Mouse (Mus musculus) kidney, embryonic 14.5 days (tissue): ENCODE results near the gene Slc25a16. TPM values are rescaled to one million over a fixed set of nuclear protein-coding genes. Genes with fewer than 3 reads are reported as not detected.

Experiments used
- ATAC-seq: fragments of 200-750 bp; cut with Nextera tagmentation; 2 replicates; pipeline ENCODE4 v1.8.0; 2017; ENCODE audit warnings: moderate number of reproducible peaks, mild to moderate bottlenecking, moderate TSS enrichment, moderate library complexity; ENCODE audit not compliant: low FRiP score, low TSS enrichment
- H3K27ac ChIP-seq: fragments of 300-500 bp; sonication (generic); 2 replicates; pipeline ENCODE4 v1.5.1; 2014; ENCODE audit warnings: low read depth, mild to moderate bottlenecking, low read length, moderate library complexity, mixed read lengths
- H3K27me3 ChIP-seq: fragments of 300-500 bp; sonication (generic); 2 replicates; pipeline ENCODE4 v1.6.1; 2014; ENCODE audit warnings: mild to moderate bottlenecking, low read length; ENCODE audit not compliant: control insufficient read depth, insufficient read depth
- H3K36me3 ChIP-seq: fragments of 300-500 bp; sonication (generic); 2 replicates; pipeline ENCODE4 v1.6.1; 2014; ENCODE audit warnings: low read length, mixed read lengths; ENCODE audit not compliant: control insufficient read depth, insufficient read depth
- H3K4me1 ChIP-seq: fragments of 300-500 bp; sonication (generic); 2 replicates; pipeline ENCODE4 v1.6.1; 2014; ENCODE audit warnings: low read length, mixed read lengths; ENCODE audit not compliant: control insufficient read depth, insufficient read depth
- H3K4me2 ChIP-seq: fragments of 300-500 bp; sonication (generic); replicated peaks from 2 replicates; pipeline ENCODE4 v1.6.1; 2014; ENCODE audit warnings: low read depth, mild to moderate bottlenecking, low read length
- H3K4me3 ChIP-seq: fragments of 300-500 bp; sonication (generic); 2 replicates; pipeline ENCODE4 v1.5.1; 2014; ENCODE audit warnings: mild to moderate bottlenecking, low read length
- H3K9ac ChIP-seq: fragments of 300-500 bp; sonication (generic); 2 replicates; pipeline ENCODE4 v1.6.1; 2014; ENCODE audit warnings: low read depth, mild to moderate bottlenecking, low read length, moderate library complexity
- H3K9me3 ChIP-seq: fragments of 300-500 bp; sonication (generic); 2 replicates; pipeline ENCODE4 v1.6.1; 2016; ENCODE audit warnings: low read length; ENCODE audit not compliant: control insufficient read depth
- WGBS: fragments of 180-500 bp; shearing (Covaris S2); extraction: QIAGEN DNeasy Blood & Tissue Kit; methylation state at CpG from one replicate; pipeline ENCODE4 v1.1.7; 2014; 5-methylcytosine and 5-hydroxymethylcytosine counted together
- polyA plus RNA-seq: library from polyadenylated mRNA; unstranded; fragments of >200 nt; fragmentation: Nextera tagmentation; extraction: Ambion mirVana; gene quantifications from 2 replicates; pipeline ENCODE4 v1.2.1, GENCODE M21; 2014

Slc25a16 gene
- polyA plus RNA-seq, 1 experiment from 2014 or later = 16.0 TPM

- ATAC-seq = peak; percentile 54
- Histone ChIP-seq H3K36me3 (no peaks in the 10 kb centered on the region), H3K4me1 (0 out of 2 replicates have a peak, but pooled peaks cover 7% of the 10 kb centered on the region), H3K4me3 (peak overlapping the region; percentile 77), H3K4me2 (peak overlapping the region; percentile 96), H3K27me3 (no peaks in the 10 kb centered on the region), H3K9ac (peak overlapping the region; percentile 66), H3K27ac (no peak overlapping the region), H3K9me3 (no peaks in the 10 kb centered on the region)
- under 1% methylated on average over 38 of the region's 38 CpGs for WGBS
Observed at GRCm38 (mm10) chr10:62885969-62886798, 34.2 kb upstream of the Slc25a16 start.

DNA sequence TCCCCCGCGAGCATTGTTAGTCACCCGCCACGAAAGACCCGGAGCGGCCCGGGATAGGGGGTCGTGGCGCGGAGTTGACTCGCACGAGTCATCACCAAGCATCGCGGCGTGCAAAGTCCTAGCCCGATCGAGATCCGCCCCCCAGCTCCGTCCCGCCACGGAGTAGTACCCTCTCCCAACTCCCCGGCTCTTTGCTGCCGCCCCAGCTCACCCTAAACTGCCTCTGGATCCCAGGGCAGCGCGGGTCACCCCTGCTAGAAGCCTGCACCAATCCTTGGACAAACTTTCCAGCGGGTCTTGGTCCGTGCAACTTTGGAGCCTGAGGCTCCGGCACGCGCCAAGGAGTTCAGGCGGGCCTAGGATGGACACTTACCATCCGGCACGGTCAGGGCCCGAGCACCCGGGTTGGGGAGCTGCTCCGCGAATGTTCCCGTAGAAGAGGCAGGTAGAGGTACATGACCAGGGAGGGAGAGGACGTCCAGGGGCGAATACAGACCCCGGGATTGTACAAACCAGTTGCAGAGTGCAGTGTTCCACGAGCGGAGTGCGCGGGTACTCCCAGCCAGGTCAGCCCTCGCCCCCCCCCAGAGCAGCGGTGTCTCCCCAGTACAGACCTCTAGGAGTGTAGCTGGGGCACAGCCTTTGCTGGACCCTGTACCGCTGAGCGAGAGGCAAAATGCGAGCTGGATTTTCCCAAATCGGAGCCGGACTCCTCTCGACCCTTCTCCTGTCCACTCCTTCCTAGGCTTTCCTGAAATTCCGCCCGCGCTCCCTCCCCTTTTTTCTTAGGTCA is 33.4 kb upstream of the Slc25a16 start:
- Histone ChIP-seq H3K4me2 (peak overlapping the region; percentile 96), H3K36me3 (no peaks in the 10 kb centered on the region), H3K9me3 (no peaks in the 10 kb centered on the region), H3K9ac (peak overlapping the region; percentile 66), H3K4me3 (peak overlapping the region; percentile 77), H3K27ac (no peak overlapping the region), H3K27me3 (no peaks in the 10 kb centered on the region), H3K4me1 (0 out of 2 replicates have a peak, but pooled peaks cover 7% of the 10 kb centered on the region)
- under 1% methylated on average over 55 of the region's 56 CpGs for WGBS
- peak; percentile 88 for ATAC-seq

DNA sequence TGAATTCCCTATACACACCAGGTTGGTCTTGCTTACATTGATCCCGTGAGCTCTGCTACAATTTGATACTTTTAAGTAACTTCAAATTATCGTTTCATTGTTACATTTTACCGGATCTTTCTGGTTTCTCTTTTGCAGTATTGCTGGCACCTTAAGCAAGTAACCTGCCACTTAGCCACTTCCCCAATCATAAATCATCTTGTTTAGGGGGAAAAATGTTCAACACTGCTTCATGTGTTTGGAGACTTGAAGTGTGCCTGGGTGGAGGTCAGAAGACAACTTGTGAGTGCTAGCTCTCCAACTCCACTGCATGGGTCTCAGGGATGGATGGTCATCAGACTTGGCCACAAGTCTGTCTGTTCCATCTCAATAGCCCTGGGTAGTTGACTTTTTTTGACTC is 29.4 kb upstream of the Slc25a16 start:
- Histone ChIP-seq H3K27ac (no peak overlapping the region), H3K4me3 (no peak overlapping the region), H3K4me2 (no peak overlapping the region), H3K4me1 (no peaks in the 10 kb centered on the region), H3K9me3 (no peaks in the 10 kb centered on the region), H3K36me3 (no peaks in the 10 kb centered on the region), H3K27me3 (no peaks in the 10 kb centered on the region), H3K9ac (no peak overlapping the region)
- ATAC-seq = no peak
- WGBS = 72% methylated on average over 3 of the region's 3 CpGs

GRCm38 (mm10) chr10:62892549-62893232 is 27.7 kb upstream of the Slc25a16 start:
- no peak for ATAC-seq
- H3K9me3 ChIP-seq = no peaks in the 10 kb centered on the region
- no peak overlapping the region for H3K27ac ChIP-seq
- H3K36me3 ChIP-seq = no peaks in the 10 kb centered on the region
- H3K4me3 ChIP-seq = no peak overlapping the region
- no peak overlapping the region for H3K4me2 ChIP-seq
- H3K4me1 ChIP-seq = no peaks in the 10 kb centered on the region
- H3K9ac ChIP-seq = no peak overlapping the region
- H3K27me3 ChIP-seq = no peaks in the 10 kb centered on the region
- WGBS = 37% methylated on average over 4 of the region's 4 CpGs

GRCm38 (mm10) chr10:62893356-62893884 is 27.0 kb upstream of the Slc25a16 start:
- 69% methylated on average over 6 of the region's 6 CpGs for WGBS
- Histone ChIP-seq H3K4me2 (no peak overlapping the region), H3K27me3 (no peaks in the 10 kb centered on the region), H3K9me3 (no peaks in the 10 kb centered on the region), H3K4me1 (no peaks in the 10 kb centered on the region), H3K27ac (no peak overlapping the region), H3K36me3 (no peaks in the 10 kb centered on the region), H3K4me3 (no peak overlapping the region), H3K9ac (no peak overlapping the region)
- ATAC-seq = no peak

DNA sequence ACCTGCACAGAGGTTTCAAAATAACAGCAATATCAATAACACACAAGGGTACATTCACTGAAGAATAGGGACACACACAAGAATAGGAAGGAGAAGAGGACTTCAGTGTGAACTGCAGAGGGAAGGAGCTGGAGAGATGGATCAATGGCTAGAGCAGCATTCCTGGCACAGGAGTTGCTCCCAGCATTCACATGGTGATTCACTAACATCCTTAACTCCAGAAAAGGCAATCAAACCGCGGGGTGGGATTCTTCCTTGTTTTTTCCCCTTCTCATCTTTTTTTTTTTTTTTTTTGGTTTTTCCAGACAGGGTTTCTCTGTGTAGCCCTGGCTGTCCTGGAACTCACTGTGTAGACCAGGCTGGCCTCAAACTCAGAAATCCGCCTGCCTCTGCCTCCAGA is 26.0 kb upstream of the Slc25a16 start:
- 79% methylated on average over 3 of the region's 3 CpGs for WGBS
- H3K4me3 ChIP-seq = no peak overlapping the region
- H3K9ac ChIP-seq = no peak overlapping the region
- no peaks in the 10 kb centered on the region for H3K36me3 ChIP-seq
- no peak for ATAC-seq
- no peak overlapping the region for H3K4me2 ChIP-seq
- no peaks in the 10 kb centered on the region for H3K27me3 ChIP-seq
- H3K27ac ChIP-seq = no peak overlapping the region
- H3K4me1 ChIP-seq = no peaks in the 10 kb centered on the region
- H3K9me3 ChIP-seq = no peaks in the 10 kb centered on the region

GRCm38 (mm10) chr10:62895386-62895785 is 25.0 kb upstream of the Slc25a16 start:
- Histone ChIP-seq H3K4me2 (no peak overlapping the region), H3K4me1 (no peaks in the 10 kb centered on the region), H3K4me3 (no peak overlapping the region), H3K9ac (no peak overlapping the region), H3K27me3 (no peaks in the 10 kb centered on the region), H3K9me3 (no peaks in the 10 kb centered on the region), H3K27ac (no peak overlapping the region), H3K36me3 (no peaks in the 10 kb centered on the region)
- ATAC-seq = no peak
- 78% methylated on average over 6 of the region's 6 CpGs for whole genome bisulfite sequencing

DNA sequence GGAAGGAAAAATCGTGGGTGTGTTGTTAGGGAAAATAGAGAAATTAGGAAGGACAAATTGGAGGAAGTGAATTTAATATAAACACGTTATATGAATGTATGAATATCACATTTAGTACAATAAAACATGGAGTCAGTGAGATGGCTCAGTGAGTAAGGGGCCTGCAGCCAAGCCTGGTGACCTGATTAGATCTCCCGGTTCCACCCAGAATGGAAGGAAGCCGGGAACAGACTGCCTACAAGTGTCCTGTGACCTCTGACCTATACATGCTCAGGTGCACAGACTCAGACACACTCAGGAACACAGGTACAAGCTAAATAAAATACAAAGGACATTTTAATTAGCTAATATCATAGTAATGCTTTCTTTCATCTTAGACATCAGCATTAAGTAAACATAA is 24.4 kb upstream of the Slc25a16 start:
- Histone ChIP-seq H3K4me1 (no peaks in the 10 kb centered on the region), H3K9me3 (no peaks in the 10 kb centered on the region), H3K27me3 (no peaks in the 10 kb centered on the region), H3K27ac (no peak overlapping the region), H3K36me3 (no peaks in the 10 kb centered on the region), H3K4me3 (no peak overlapping the region), H3K4me2 (no peak overlapping the region), H3K9ac (no peak overlapping the region)
- 60% methylated on average over 4 of the region's 4 CpGs for WGBS
- ATAC-seq = no peak
